Mouse (Mus musculus) G1E (cell line): ENCODE data around the gene Tmem209.

Experiments
- CTCF ChIP-seq: IDR thresholded peaks from 2 replicates; pipeline ENCODE4 v1.5.1; 2012; ENCODE audit warnings: low read depth, low read length, inconsistent platforms, mixed read lengths
- GATA1 ChIP-seq: IDR thresholded peaks from 2 replicates; pipeline ENCODE4 v1.6.1; 2012; ENCODE audit warnings: borderline replicate concordance, low read length, inconsistent platforms, mixed read lengths
- TAL1 ChIP-seq: conservative IDR thresholded peaks from 2 replicates; pipeline ENCODE4 v1.6.1; 2012; ENCODE audit warnings: low read depth, low read length, inconsistent platforms, mixed read lengths

DNA sequence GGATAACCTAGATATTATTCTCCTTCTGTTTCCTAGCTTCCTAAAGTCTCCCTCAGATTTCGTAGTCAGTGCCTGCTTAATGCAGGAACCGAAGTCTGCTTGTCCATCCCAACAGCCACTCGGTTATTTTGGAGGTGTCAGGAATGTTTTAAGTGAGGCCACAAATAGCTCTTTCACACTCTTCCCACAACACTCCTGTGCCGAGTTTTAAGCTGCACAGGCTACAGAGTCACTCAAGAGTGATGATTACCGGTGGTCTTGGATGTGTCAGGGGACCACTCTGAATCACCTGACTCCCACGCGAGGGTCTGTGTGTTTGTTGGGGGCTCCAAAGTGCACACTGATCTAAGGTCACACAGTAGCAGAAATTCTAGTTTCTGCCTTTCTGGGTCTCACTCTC lies 36.1 kb upstream of the Tmem209 start:
- TF ChIP-seq CTCF: no peak
- TF ChIP-seq GATA1: no peak
- TF ChIP-seq TAL1: no peak
